Mouse (Mus musculus) c-Kit-positive CD71-positive TER-119-positive erythroid progenitor cells, embryonic 14.5 days (primary cell): ENCODE results near the gene Dusp27.

Experiments
- DNase-seq: peaks from one replicate; pipeline ENCODE4 v3.0.0-alpha.2; 2013; ENCODE audit warnings: low spot score

The Dusp27 gene

DNA sequence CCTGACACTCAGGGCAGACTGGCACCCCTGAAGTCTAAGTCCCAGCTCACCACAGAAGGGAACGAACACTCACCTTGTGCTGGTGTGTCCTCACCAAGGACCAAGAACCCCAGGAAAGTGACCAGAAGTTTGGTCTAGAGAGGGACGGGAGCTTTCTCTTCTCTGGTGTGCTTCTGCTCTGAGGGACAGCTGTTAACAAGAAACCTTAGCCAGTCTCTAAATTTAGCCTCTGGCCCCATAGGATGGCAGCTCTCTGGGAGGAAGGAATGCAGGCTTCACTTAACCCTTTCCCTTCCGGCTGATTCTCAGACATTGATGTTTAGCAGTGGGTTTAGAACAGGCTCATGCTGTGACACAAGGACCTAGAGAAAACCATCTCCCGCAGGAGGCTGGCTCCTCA lies at the start of gene Dusp27:
Gene Dusp27 (minus strand): TSS at position 204 of the 400 bp plus-strand sequence.
- DNase-seq: no peak

DNA sequence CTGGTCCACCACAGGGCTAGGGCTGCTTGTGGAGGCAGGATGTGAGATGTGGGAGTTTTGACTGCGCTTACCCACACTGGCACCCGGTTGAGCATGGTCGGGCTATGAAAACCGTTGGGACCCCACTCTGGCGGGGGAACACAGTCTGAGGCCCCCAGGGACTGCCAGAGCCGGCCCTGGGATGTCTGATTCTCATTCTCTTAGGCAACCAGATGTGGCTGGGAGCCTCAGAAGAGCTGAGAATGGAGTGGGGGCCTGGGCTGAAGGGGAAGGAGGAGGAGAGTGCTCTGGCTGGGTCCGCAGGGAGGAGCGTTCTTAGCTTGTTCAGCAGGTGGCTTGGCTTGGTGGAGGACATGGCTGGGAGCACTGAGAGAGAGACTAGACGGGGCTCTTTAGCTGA lies 45.9 kb upstream of the Dusp27 start:
- DNase-seq: no peak

DNA sequence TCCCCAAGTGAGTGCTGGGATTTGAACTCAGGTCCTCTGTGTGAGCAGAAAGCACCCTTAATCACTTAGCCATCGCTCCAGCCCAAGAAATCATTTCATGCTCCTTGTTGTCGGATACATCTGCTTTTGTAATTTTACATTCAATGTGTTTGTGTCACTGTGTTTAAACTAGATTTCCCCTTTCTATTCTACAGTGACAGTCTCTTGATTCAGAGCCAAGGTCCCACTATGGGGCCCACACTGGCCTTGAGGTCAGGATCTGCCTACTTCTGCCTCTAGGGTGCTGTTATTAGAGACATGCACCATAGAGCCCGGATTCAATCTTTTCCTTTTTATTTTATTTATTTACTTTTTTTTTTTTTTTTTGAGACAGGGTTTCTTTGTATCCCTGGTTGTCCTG lies 45.3 kb upstream of the Dusp27 start:
- DNase-seq: no peak

DNA sequence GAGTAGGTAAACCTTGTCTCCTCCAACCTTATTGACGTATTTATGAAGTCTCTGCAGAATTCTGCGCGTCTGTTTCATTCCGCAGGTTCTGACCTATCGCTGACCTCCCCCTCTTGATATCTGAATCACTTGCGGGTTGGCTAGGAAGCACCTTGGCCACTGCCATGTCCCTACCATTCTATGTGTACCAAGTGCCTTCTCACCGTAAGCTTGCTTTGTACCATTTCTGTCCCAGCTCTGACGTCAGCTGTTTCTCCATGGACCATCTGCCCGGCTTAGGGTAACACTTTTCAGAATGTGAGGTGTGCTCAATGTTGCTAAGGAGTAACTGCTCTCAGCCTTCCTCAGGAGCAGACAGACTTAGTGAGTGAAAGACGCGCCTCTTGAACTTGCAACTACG lies 43.1 kb upstream of the Dusp27 start:
- DNase-seq: no peak

DNA sequence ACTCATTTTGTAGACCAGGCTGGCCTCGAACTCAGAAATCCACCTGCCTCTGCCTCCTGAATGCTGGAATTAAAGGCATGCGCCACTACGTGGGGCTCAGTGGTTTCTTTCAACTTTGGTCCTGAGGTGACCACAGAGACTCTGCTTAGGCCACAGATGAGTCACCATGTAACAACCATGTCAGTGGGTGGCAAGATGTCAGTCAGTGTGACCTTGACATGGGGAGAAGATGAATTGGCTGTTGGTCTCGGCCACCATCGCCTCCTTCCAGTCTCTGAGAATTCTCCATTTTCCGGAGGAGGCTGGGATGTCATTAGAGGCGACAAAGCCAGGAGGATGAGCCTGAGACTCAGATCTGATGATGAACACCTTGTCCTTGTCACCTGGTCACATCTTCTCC lies 42.0 kb upstream of the Dusp27 start:
- no peak for DNase-seq

DNA sequence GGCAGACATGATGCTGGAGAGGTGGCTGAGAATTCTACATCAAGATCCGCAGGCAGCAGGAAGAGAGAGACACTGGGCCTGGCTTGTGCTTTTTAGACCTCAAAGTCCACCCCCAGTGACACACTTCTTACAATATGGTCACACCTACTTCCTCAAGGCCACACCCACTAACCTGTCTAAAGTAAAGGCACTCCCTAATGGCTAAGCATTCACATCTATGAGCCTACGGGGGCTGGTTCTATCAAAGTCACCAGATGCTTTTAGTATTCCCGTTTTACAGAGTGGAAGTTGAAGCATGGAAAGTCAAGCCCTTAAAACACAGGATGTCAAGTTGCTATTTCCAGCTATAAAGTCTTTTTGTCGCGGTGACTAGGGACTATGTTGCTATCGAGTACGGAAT lies 40.3 kb upstream of the Dusp27 start:
- no peak for DNase-seq

DNA sequence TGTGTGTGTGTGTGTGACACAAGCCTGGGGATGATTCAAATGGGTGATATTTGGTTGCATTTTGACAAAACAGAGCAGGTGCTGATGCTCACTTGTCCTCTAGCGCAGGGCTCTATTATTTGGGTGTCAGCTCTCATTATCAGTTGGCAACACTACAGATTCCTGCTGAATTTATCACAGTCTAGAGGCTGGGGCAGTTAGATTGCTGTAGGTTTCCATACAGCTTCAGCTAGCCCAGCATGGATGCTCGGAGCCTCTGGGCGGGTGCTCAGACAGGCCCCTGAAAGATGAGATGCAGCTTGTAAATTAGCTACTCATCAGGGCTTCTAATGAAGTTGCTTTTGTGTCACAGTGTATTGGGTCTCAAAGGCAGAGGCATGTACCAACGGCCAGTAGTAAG lies 39.7 kb upstream of the Dusp27 start:
- DNase-seq: no peak

DNA sequence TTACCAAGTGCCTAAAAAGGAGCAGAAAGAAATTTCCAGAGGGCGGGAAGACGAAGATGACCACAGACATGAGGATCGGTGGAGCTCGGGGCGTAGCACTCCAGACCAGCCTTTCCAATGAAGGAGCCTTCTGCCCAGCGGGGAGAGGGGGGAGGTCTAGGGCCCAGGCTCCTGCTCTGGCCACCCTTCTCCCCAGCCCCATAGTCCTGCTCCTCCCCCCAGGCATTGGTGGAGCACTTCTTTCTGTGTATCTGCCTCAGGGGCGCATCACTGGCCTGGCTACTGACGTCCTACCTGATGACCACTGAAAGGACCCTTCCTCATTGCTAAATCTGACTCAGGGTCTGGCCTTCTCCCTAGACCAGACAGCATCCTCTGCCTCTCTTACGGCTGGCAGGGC lies 37.4 kb upstream of the Dusp27 start:
- DNase-seq: no peak

DNA sequence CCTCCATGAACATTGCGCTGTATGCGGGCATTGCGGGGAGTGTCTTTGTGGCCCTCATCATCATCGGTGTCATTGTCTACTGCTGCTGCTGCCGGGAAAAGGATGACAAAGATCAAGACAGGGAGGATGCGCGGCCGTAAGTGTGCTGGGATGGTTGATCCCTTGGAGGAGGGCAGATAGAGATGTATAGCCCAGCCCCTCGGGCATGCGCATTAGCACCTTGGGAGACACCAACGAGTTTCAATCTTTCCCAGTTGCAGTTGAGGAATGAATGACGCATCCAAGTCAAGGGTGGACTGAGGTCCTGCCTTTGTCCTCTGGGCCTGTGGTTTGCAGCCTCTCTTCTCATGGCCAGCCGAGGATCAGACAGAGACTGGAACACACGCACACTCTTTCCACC lies 36.9 kb upstream of the Dusp27 start:
- no peak for DNase-seq

DNA sequence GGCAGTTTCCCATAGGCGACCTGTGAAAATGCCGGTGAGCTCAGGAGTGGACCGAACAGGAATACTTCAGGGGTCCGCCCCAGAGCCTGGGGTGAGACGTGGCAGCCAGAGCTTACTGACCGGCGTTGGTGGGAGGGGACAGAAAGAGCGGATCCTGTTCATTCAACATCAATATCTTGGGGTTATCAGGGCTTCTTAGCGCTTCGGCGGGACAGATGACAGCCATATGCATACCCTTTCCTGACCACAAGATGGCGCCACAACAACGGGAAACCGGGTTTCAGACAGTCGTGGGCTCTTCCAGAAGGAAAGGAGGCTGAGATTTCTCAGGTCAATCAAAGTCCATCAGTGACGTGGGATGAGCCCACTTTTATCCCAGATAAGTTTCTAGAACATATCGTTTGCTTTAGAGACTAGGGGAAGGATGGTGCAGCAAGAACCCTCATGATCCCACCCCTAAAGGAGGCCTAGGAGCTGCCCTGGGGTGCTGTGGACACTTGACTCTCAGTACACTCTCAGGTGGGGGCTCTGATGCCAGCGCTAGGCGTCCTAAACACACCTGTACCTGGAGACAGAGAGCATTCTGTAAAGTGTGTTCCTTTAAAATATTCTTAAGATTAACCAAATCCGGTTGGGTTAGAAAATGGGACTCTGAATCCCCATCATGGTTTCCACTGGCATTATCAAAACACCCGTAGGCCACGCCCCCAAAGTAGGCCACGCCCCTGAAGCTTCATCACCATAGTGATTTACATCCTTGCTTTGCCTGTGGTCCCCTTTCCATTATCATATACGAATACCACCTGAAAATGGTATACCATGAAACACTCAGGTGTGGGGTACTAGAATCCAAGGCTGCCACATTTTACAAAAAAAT lies 33.1 kb upstream of the Dusp27 start:
- peak; percentile 50 for DNase-seq

DNA sequence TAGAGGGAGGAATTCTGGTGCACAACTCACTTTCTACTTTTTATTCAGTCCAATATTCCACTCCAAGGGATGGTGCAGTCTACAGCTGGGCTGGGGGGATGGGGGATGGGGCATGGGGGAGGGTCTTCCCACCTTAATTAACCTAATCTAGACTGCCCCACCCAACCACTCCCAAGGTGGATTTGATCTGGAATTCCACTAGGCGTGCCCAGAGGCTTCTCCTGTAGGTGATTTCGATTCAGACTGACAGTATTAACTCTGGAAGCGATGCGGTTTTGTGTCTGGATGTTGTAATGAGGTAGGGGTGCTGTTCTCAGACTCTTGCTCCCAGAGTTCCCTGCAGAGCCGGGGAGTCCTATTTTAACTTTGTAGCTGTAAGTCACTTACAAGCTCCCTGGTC lies 32.4 kb upstream of the Dusp27 start:
- no peak for DNase-seq

DNA sequence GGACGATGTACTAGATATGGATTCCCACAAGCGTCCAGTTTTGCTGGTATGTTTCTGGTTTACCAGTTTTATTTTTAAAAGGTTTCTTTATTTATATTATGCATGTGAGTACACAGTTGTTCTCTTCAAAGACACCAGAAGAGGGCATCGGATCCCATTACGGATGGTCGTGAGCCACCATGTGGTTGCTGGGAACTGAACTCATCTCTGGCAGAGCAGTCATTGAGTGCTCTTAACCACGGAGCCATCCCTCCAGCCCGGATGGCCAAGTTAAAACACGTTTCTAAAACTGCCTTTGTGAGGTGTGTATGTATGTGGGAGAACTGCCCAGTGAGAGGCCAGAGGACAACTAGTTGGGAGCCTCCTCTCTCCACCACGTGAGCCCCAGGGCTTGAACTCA lies 30.9 kb upstream of the Dusp27 start:
- DNase-seq: no peak

DNA sequence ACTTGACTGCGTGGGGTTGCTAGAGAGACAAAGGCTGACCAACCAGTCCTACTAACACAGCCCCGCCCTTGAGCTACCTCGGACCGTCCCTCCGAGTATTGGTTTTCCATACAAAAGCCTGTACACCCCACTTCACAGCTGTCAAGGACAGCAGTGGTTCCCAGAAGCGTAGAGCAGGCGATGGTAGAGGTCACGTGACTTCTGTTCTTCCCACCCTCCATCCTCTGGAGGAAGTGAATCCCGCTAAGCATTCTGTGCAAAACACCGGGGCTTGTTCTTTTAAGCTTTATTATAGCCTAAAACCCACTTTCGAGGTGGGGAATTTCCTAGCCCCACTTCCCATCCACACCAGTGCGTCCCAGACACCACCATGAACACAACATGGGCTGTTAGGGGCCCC lies 30.0 kb upstream of the Dusp27 start:
- no peak for DNase-seq

DNA sequence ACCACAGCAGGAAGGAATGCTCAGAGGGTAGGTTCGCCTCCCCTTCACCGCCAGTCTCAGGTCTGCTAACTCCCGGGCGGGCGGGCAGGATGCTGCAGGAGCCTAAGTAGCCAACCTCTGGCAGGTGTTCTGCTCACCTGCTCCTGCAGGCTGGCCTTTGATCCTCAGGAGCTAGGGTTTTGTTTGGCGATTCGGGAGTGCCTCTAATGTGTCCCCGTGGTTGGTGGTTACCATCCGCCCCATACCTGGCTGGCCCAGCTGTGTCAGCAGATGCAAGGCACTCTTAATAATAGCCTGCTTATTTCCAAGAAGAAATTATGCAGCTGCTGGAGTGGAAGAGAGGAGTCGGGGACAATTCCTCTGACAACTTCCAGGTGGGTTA lies 27.4 kb upstream of the Dusp27 start:
- DNase-seq: no peak

DNA sequence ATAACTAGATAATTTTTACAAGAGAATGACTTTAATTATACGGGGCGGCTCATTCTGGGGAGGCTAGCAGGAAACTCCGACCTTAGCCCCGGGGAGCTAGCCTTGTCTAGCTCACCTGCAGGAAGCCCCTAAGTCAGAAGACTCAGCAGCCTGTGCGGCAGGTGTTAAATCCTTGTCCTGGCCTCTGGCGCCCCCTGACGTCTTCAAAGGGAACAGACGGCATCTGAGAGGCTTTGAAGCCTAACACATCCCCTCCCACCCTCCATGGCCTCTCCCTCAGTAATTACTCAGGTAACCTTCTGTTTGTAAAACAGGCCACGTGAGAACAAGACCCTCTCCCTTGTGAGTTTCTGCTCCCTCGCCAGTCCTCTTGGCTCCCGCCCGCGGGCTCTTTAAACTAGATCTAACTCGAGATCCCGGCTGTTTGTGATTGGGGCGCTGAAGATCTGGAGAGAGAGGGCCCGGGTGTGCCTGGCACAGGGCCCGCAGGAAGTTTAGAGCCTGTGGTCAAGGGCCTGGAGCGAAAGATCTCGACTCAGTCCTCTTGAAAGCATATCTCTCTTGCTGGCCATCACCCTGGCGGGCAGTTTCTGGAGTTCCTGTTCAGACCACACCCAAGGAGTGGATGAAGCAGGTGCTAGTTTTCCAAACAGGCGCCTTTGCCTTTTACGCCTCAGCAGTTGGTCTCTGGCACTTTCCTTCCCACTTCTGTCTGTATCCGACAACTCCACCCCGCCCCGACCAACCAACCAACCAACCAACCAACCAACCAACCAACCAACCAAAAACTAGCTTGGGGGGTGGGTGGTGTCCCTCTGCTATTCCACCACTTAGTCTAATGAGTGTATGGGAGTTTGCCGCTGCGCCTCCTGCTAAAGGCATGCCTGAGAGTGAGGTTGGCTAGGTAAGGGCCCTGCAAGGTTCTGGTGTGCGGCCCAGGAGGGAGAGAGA lies 26.7 kb upstream of the Dusp27 start:
- DNase-seq: peak; percentile 69

DNA sequence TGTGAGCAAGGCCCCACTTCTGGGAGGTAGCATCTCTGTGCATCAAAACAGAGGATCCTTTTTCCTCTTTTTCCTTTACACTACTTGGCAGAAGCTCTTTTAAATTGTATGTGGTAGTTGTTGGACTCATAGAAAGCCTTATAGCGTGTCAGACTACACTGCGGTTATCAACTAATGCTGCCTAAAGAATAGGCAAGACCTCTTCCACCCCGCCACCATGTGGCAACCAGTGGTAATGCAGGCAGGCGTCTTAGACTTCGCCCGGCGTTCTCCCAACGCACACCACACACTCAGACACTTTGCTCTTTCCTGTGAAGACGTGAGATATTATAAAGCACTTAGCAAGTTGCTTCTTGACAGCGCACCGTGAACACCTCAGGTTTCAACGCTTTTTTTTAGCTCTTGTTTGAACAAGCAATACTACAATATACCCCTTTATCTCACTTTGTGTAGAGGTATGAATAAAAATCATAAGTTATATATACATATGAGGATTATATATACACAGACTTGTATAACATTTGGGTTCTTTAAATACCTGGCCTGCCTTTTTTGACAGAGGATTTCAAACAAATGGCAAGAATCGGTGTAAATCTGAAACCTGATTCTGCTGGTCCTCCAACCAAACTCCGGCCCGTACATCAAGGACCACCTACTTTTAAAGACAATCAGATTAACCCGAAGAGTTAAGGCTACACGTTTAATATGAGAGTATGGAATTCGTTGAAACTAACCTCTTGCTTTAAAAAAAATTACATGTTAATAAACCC lies 25.8 kb upstream of the Dusp27 start:
- peak; percentile 73 for DNase-seq

DNA sequence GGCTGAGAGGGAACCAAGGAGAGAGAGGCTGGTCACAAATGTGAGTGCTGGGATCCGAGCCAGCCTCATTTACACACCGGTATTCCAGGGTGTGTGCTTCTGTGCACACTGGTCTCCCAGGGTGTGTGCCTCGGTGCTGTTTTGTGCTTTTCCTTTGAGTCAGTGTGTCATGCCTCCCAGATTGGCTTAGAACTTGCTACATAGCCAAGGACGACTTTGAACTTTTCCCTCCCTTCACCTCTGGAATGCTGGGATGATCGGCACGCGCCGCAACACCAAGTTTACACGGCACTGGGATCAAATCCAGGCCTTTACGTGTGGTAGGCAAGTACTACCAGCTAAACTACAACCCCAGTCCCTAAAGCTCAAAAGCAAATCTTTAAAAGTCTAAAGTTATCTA lies 24.3 kb upstream of the Dusp27 start:
- no peak for DNase-seq

DNA sequence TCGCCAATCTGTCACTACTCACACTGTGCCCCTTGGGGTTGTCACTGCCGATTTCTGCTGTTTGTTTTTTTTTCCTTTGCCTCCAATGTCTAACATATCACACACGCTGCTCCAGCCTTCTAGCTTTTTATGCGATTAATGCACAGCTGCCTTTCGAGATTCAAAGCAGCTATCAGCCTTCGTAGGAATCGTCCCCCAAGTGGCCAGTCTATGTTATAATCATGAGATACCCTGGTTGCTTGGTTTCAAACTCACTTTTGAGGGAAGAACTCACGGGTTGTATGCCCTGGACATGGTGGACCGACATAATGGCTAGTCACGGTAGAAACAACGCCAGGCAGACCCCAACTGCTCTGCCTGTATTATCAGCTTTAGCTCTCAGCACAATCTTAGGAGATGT lies 23.6 kb upstream of the Dusp27 start:
- no peak for DNase-seq

DNA sequence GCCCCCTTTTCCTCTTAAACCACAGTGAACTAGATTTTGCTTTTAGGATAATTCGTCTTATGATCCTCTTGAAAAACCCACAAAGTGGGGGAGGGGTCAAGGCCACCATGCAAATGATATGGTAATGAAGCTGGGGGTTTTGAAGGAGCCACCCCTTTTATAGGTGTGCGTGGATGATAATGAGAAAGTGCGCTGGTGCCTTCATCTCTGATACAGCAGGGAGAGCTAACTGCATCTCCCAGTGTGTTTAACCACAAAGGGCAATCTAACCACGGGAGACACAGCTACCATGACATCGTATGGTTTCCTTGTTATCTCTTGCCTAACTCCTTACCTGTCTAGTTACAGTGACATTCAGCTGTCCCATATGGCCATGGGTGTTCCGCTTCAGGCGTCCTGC lies 22.3 kb upstream of the Dusp27 start:
- no peak for DNase-seq

DNA sequence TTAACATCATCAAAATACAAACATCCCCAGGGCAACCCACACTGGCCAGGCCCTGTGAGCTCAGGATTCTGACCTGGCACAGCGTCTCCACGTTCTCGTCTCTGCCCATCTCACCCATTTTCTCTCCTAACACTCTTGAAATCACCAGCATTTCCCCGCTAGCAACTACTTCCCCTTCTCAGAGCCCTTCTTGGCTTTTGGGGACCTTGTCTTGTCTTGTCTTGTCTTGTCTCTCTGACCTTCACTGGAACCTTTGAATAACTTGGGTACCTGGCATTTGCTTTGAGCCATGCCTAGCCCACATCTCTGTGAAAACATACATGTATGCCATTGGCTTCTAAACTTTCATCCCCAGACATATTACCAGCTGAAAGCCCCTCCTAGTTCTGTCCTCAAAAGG lies 21.7 kb upstream of the Dusp27 start:
- no peak for DNase-seq

DNA sequence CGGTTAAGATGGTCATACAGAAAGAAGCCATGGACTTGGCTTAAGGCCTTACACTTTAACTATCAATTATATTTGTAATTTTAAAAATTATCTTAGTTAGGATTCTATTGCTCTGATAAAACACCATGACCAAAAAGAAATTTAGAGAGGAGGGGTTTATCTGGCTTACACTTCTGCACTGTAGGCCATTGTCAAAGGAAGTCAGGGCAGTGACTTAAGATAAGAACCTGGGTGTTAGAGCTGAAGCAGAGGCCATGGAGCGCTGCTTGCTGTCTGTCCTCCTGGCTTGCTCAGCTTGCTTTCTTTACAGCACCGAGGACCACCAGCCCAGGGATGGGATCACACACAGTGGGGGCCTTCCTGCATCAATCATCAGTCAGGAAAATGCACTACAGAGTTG lies 19.9 kb upstream of the Dusp27 start:
- no peak for DNase-seq

DNA sequence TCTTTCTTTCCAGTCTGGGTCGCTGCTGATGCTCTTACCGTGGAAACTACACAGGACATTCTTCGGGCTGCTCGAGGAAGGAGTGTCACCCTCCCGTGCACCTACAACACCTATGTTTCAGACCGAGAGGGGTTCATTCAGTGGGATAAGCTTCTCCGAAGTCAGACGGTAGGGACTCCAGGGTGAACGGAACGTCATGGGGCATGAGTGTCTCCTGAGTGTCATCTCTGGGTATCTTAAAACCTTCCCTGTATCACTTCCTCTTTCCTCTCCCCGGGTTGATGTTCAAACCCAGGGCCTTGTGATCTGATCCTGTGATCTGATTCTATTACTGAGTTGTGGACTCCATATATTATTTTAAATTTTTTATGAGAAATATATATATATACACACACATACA lies 18.9 kb upstream of the Dusp27 start:
- DNase-seq: no peak
